Mouse (Mus musculus) right cerebral cortex, adult 2 months (tissue): ENCODE results near the gene Gm28038.

Experiments
- DNase-seq, 2 experiments: peaks; one replicate each; pipeline ENCODE4 v3.0.0; 2021 to 2022; ENCODE audit warnings: low spot score in 2 of 2

The Gm28038 gene

GRCm38 (mm10) chr2:30280743-30281142, at the start of gene Gm28038:
Gm28038 (plus strand) TSS chr2:30281043.
- no peak for DNase-seq

GRCm38 (mm10) chr2:30235593-30235992, 45.2 kb upstream of the Gm28038 start:
- DNase-seq, result no peak

DNA sequence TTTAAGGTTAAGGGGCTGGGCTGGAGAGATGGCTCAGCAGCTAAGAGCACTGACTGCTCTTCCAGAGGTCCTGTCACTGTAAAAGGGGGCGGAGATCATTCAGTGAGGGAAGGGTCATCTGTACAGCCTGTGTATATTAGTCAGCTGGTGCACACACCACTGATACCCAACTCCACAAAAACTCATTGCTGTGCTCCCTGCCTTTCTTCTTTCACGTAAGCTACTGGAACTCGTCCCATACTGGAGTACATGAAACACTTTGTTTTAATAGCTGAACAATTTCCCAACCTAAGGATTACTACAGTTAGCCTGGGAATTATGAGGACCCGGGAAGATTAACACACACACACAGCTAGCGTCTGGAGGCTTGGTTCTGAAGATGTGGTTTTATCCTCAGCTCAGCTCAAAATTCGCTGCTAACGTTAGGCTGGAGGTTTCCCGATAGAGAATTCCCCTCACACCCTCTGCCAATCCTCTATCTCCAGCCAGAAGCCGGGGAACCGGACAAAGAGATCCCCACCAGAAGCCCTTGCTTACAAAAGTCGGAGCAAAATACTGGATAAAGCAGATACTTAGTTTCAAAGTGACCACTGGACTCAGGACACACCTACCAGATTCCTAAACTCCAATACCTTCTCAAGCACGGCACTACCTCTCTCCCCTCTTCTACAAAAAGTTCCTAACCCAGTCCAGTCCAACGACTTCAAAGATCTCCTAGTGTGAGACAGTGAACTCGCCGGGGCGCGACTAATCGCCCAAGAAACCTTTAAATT, 44.2 kb upstream of the Gm28038 start:
- DNase-seq, result no peak

DNA sequence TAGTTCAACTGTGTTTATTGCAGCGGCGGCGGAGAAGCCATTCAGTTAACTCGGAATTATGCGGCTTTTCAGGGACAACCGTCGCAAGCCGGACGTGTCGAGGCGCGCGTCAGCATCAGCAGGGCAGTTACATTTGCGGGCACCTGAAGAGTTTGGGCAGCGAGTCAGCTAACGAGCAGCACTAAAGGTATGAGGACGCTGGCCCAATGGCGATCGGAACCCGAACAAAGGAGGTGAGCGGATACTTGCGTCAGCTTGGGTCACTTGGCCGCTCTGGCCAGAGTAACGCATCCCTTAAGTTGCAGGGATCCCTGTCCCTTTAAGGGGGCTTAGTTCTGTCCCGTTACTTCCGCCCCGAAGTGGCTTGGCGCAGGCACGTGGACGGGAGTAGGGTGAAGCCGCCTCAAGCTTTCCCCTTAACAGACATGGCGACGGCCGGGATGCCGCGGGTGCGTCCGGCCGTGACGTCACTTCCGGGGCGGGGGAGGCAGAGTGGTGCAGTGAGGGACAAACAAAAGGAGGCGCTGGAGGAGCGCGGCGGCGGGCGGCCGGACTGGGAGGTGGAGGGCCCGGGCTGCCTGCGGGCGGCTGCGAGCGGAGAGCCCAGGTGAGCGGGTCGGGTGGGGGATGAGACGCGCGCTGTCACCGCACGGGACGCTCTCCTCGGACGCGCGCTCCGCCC, 43.5 kb upstream of the Gm28038 start, which contains the start of gene Lrrc8a:
TSS of gene Lrrc8a (plus strand) at position 517 of the 682 bp plus-strand sequence.
- peak; percentile 99 for DNase-seq

GRCm38 (mm10) chr2:30237881-30238280, 43.0 kb upstream of the Gm28038 start:
- peak; percentile 57 to 60 for DNase-seq

DNA sequence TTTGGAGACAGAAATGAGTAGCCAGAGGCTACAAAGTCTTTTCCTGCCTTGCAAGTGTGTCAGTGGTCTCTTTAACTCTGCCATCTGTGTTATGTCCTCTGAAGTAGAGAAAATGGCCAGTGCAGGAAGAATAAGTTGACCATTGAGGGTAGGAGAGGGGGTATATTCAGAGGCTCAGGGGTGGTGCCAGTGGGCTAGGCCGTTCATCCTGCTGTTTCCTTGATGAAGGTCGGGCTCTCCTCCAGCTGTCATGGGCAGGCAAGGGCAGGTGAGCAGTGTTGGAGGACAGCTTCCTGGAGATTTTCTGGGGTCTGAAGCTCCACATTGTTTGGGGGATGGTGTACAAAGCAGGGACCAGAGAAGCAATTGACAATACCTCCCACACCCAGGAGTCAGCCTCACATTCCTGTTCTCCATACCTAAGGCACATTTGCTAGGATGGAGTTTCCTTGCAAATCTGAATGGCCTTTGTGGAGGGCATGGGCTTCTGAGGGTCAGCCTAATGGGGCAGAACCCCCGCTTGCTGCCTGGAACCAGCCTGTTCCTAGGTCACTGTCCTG, 41.9 kb upstream of the Gm28038 start:
- DNase-seq, result no peak

DNA sequence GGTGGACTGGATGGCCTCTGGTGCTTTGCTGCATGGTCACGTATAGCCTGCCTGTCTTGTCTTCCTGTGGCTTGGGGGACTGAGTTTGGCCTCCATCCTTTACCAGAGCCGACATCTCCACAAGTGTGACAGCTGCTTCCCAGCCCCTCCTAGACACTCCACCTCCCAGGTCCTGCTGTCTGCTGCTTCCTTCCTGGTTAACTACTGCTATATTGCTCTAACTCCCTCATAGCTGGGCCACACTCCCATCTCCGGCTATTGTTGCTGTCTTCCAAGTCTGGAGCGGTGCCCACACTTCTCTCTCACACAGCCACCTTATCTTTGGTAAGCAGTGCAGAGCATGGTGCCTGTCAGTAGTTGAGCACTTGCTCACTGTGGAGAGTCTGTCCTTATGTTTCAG, 41.1 kb upstream of the Gm28038 start:
- no peak for DNase-seq

DNA sequence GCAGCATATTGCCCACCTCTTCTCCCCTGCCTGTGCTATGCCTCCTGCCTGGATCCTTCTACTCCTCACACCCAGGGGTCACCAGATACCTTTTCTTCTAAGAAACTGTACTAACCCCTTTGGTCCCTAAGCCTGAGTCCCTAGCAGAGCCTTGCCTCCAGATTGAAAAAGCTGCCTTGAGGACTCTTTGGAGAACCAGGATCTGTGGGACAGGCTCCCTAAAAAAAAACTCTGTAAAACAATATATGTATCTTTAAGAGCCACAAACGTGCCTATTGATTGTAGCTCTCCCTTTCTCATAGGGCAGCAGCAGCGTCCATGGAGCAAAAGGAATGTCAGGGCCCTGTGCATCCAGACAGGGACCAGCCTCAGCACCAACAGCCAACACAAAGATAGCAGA, 40.6 kb upstream of the Gm28038 start, which contains the start of gene Gm28035:
TSS of gene Gm28035 (plus strand) at position 301 of the 400 bp plus-strand sequence.
- no peak for DNase-seq

DNA sequence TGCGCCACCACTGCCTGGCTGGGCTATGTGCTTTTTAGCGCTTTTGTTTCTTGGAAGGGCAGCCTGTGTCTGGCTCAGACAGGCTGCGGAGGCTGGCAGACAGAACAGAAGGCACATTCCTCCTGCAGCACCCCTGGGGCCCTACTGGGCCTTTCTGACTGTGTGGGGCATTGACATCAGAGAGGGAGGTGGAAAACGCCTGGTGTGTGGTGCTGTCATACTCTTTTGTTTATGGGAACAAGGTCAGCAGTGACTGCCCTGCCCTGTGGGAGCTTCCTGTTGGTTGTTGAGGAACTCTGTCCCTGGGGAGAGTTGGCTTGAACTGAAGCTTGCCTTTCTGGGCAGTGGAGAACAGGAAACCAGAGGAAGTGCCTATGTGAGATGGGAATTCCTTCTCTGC, 38.3 kb upstream of the Gm28038 start:
- no peak for DNase-seq

- no peak for DNase-seq
Measured at GRCm38 (mm10) chr2:30243391-30243790, 37.5 kb upstream of the Gm28038 start.

- DNase-seq, result no peak
Measured at GRCm38 (mm10) chr2:30244595-30245178, 36.2 kb upstream of the Gm28038 start.

DNA sequence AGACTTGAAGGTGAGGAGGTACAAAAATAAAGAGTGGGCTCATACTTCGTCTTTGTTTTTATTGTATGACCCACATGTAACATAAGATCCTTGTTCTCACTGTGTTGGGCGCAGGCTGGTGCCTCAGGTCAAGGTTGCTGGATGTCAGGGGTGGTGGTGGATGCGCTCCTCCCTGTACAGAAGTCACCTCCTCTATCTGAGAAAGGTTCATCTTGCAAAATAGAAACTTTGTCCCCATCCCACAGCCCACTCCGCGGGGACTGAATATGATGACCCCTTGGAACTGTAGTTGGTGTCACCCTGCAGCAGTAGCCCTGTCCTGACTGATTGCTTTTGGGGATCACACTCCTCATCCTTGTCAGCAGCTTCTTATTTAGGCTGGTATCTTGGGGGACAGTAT, 33.8 kb upstream of the Gm28038 start:
- DNase-seq, result no peak

GRCm38 (mm10) chr2:30247681-30248080, 33.2 kb upstream of the Gm28038 start:
- no peak for DNase-seq

GRCm38 (mm10) chr2:30249182-30249581, 31.7 kb upstream of the Gm28038 start:
- DNase-seq, result no peak

DNA sequence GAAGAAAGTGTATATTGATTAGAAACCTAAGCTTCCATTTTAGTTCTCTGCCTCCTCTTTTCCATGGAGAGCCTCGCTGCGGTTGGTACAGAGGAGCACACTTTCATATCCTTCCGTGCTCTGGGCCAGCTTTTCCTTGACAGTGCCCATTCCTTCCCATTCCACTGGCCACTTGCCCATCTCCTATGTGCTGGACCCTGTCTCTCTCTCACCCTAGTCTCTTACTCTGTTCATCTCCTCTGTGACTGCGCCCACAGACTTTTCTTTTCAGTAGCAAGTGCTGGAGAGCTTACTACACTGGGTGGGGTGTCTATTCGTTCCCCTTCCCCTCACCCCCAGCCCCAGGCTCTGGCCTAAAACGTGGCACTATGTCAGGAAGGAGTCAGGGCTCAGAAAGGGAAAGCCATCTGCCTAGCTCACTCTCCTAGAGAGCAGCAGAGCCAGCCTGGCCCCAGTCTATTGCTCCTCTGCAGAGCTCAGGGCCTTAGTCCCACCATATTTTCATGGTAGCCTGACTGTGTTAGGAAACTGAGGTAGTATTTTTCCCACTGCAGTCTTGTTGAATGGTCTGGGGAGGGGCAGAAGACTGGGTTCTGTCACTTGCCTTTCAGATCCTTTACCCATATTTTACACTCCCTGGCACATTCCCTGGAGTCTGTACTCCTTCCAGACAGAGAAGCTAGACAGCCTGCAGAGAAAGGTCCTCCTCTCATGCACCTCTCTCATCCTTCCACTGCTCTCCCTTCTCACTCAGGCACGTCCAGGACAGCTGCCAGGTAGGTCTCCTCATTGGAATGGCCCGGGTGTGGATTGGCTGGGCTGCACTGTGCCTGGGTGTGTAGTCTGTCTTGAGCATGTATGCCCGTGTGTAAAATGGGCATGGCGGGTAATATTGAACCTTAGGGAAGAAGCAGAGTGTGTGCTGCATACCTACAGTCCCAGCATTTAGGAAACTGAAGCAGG, 30.4 kb upstream of the Gm28038 start:
- no peak for DNase-seq

GRCm38 (mm10) chr2:30251417-30252104, 29.3 kb upstream of the Gm28038 start:
- no peak for DNase-seq

DNA sequence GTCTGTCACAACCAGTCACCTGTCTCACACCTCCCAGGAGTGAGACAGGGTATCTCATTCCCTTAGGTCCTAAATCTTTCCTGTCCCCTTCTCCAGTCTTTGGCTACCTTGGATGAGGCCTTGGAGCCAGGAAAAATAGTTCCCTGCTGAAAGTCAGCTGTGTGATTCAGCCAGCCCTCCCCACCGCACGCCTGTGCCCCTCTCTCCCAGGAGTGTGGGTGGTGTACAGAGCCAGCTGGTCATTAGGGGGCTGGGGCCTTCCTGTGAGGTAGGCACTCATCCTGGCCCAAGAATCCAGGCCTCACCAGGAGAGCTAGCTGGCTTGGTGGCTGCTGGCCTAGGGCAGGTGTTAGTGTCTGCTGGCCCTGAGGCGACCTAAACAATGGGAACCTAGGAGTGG, 28.3 kb upstream of the Gm28038 start:
- peak in 1 of 2 experiments; percentile 41 for DNase-seq

DNA sequence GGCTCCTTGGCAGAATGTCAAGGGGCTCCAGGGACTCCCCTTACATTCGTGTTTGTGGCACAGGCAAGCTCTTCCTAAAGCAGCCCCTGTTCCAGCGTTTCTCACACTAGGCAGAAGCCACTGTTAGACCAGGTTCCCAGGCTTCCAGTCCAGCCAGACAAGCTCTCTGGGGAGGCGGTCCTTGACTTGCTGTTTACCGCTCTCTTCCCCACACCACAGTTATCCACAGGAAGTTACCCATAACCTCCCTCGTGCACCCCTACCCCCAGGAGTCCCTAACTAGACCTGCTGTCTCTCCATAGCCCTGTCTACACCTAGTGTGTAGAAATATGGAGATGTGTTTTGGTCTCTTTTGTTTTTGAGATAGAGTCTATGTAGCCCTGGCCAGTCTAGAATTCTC, 27.0 kb upstream of the Gm28038 start:
- no peak for DNase-seq

- no peak for DNase-seq
Measured at GRCm38 (mm10) chr2:30255631-30256395, 25.0 kb upstream of the Gm28038 start.
